Mouse (Mus musculus) layer of hippocampus, postnatal 14 days (tissue): ENCODE data around the gene Ece2. TPM values are rescaled to one million over a fixed set of nuclear protein-coding genes. Genes with fewer than 3 reads are reported as not detected.
"Not testable (repeated sequence)": the region's sequence is repeated elsewhere in the genome, so short reads cannot be mapped to it uniquely, and the experiment has no call there.

ENCODE experiments used
- DNase-seq, 2 experiments: peaks; one replicate each; pipeline ENCODE4 v3.0.0; 2021 to 2022; ENCODE audit warnings: low spot score in 2 of 2, mixed read lengths in 1 of 2
- total RNA-seq, 2 experiments: library from RNA; stranded (reverse); gene quantifications; 2 replicates each; pipeline ENCODE4 v1.2.3; 2021

Gene Ece2
- total RNA-seq, 2 experiments from 2014 or later, result 27.2 to 30.8 TPM

GRCm38 (mm10) chr16:20621991-20622685 is 7.5 kb upstream of the Ece2 start:
- DNase-seq, result peak; percentile 67 to 72

GRCm38 (mm10) chr16:20623211-20623610 is 6.4 kb upstream of the Ece2 start:
- no peak for DNase-seq

- DNase-seq, result peak in 1 of 2 experiments; percentile 64
These were observed 697 bp upstream of the Ece2 start for GRCm38 (mm10) chr16:20628871-20629391.

- DNase-seq, result no peak
These were observed 7.8 kb downstream of the Ece2 start for GRCm38 (mm10) chr16:20637410-20637809.

GRCm38 (mm10) chr16:20638367-20638766 is 8.7 kb downstream of the Ece2 start:
- DNase-seq, result peak; percentile 65 to 87

GRCm38 (mm10) chr16:20642161-20642560 is 12.5 kb downstream of the Ece2 start:
- DNase-seq, result peak; percentile 76 to 85

- DNase-seq, result no peak
These were observed 14.3 kb downstream of the Ece2 start for GRCm38 (mm10) chr16:20643911-20644310.

- peak; percentile 95 to 97 for DNase-seq
These were observed 21.7 kb downstream of the Ece2 start, which contains the start of gene Psmd2 for GRCm38 (mm10) chr16:20651076-20651946. TSS of gene Psmd2 (plus strand) at chr16:20651652.

GRCm38 (mm10) chr16:20651947-20652310 is 22.3 kb downstream of the Ece2 start:
- DNase-seq, result no peak

GRCm38 (mm10) chr16:20653315-20653714 is 23.7 kb downstream of the Ece2 start:
- no peak for DNase-seq

- DNase-seq, result no peak
These were observed 28.0 kb downstream of the Ece2 start for GRCm38 (mm10) chr16:20657661-20658060.

GRCm38 (mm10) chr16:20668013-20668412 is 38.4 kb downstream of the Ece2 start, which contains the start of gene Eif4g1:
TSS of gene Eif4g1 (plus strand) at chr16:20668313.
- DNase-seq, result not testable (repeated sequence)

GRCm38 (mm10) chr16:20670291-20670690 is 40.7 kb downstream of the Ece2 start:
- no peak for DNase-seq

GRCm38 (mm10) chr16:20671886-20672285 is 42.3 kb downstream of the Ece2 start:
- DNase-seq, result no peak

GRCm38 (mm10) chr16:20672500-20672902 is 42.9 kb downstream of the Ece2 start:
- peak; percentile 94 to 97 for DNase-seq

- peak; percentile 40 to 45 for DNase-seq
These were observed 43.5 kb downstream of the Ece2 start for GRCm38 (mm10) chr16:20672965-20673705.

- DNase-seq, result no peak
These were observed 44.2 kb downstream of the Ece2 start for GRCm38 (mm10) chr16:20673706-20674303.

- DNase-seq, result no peak
These were observed 45.6 kb downstream of the Ece2 start for GRCm38 (mm10) chr16:20675213-20675612.

GRCm38 (mm10) chr16:20676702-20677101 is 47.1 kb downstream of the Ece2 start:
- DNase-seq, result no peak

- DNase-seq, result no peak
These were observed 47.8 kb downstream of the Ece2 start for GRCm38 (mm10) chr16:20677380-20677779.
